Mouse (Mus musculus): ENCODE data around the gene Ssr1.

DNA sequence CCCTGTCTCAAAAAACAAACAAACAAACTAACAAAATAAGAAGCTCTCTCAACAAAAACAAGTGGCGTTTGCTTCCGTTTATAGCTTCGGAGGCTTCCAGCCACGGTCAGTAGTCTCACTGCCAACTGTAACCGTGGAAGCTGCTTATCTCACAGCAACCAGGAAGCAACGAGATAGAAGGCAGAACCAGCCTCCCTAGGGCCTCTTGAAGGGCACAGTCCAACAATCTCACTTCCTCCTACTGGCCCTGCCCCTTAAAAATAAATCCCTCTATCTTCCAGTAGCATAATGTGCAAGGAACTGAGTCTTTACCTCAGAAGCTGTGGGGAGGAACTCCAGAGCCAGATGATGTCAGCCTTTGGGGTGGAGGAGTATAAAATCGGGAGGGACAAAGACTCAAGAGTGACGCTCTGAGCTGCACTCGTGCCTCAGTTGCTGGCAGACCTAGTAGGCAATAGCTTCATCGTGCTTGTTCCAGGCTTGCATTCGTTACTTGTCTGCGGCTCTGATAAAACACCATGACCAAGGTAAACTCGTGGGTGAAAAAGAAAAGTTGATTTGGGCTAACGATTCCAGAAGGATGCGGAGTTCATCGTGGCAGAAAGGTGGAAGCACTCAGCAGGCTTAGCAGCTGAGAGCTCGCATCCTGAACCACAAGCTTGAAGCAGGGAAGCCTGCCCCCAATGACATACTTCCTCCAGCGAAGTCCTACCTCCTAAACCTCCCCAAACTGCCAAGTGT lies 35.3 kb downstream of the Ssr1 start:
- no peak for TF ChIP-seq POLR2A (IDR thresholded peaks at IDR 0.05; ENCODE audit: low read depth, low read length)
- TF ChIP-seq CTCF (conservative IDR thresholded peaks at IDR 0.05; ENCODE audit: insufficient read depth, insufficient read length, low read depth, low read length) = no peak

All from kidney, adult 2 months (tissue).